Mouse (Mus musculus) CH12.LX (cell line): Measurements from ENCODE around the gene Nup62cl.

ENCODE experiments used
- CTCF ChIP-seq, 2 experiments: IDR thresholded peaks in 1 of 2; conservative IDR thresholded peaks in 1 of 2; 2 replicates each; pipeline ENCODE4 v1.5.1; 2011 to 2012; ENCODE audit warnings: low read depth in 2 of 2, low read length in 2 of 2, improper control_type of control experiment in 1 of 2, inconsistent platforms in 1 of 2, mild to moderate bottlenecking in 1 of 2, moderate library complexity in 1 of 2
- E2F4 ChIP-seq: IDR thresholded peaks from 2 replicates; pipeline ENCODE4 v1.6.1; 2011; ENCODE audit warnings: low read depth, low read length, improper control_type of control experiment; ENCODE audit not compliant: insufficient replicate concordance
- POLR2AphosphoS2 ChIP-seq: IDR thresholded peaks from 2 replicates; pipeline ENCODE4 v1.6.1; 2011; ENCODE audit warnings: low read depth, low read length, improper control_type of control experiment
- SIN3A ChIP-seq: IDR thresholded peaks from 2 replicates; pipeline ENCODE4 v1.6.1; 2012; ENCODE audit warnings: low read length, improper control_type of control experiment, inconsistent platforms
- TCF12 ChIP-seq: IDR thresholded peaks from 2 replicates; pipeline ENCODE4 v1.6.1; 2014; ENCODE audit warnings: low read depth, mild to moderate bottlenecking, inconsistent platforms, low read length, improper control_type of control experiment
- USF2 ChIP-seq: conservative IDR thresholded peaks from 2 replicates; pipeline ENCODE4 v1.6.1; 2011; ENCODE audit warnings: low read depth, low read length, improper control_type of control experiment
- ZC3H11A ChIP-seq: IDR thresholded peaks from 2 replicates; pipeline ENCODE4 v1.6.1; 2012; ENCODE audit warnings: low read depth, mild to moderate bottlenecking, inconsistent platforms, low read length, improper control_type of control experiment

GRCm38 (mm10) chrX:140060886-140061874 lies 1.3 kb downstream of the Nup62cl start:
- TF ChIP-seq E2F4, result no peak
- TF ChIP-seq POLR2AphosphoS2, result no peak
- TF ChIP-seq SIN3A, result no peak
- no peak for TF ChIP-seq ZC3H11A
- TF ChIP-seq USF2, result no peak
- no peak for TF ChIP-seq CTCF (conservative IDR thresholded peaks at IDR 0.05 in 1 of 2, IDR thresholded peaks at IDR 0.05 in 1 of 2; ENCODE audit: low read depth in 2 of 2, low read length in 2 of 2)
- TF ChIP-seq TCF12, result no peak
